Mouse (Mus musculus) CH12.LX (cell line): Measurements from ENCODE around the gene Dtl. TPM values are rescaled to one million over a fixed set of nuclear protein-coding genes. Genes with fewer than 3 reads are reported as not detected.

Experiments
- DNase-seq: peaks from one replicate; pipeline ENCODE4 v3.0.0-alpha.2; 2013; ENCODE audit errors: extremely low read depth
- H3K27ac ChIP-seq: 2 replicates; pipeline ENCODE4 v1.5.1; 2012; ENCODE audit warnings: low read depth, mild to moderate bottlenecking, control low read depth, moderate library complexity; ENCODE audit not compliant: insufficient read depth
- H3K27me3 ChIP-seq: replicated peaks from 2 replicates; pipeline ENCODE3; 2012; ENCODE audit warnings: inconsistent platforms
- H3K36me3 ChIP-seq, 2 experiments: replicated peaks in 1 of 2; 2 replicates each; pipeline versions ENCODE3 to v1.6.1; 2012; ENCODE audit warnings: inconsistent platforms in 1 of 2, low read length in 1 of 2, mild to moderate bottlenecking in 1 of 2, mixed read lengths in 1 of 2, moderate library complexity in 1 of 2; ENCODE audit not compliant: control insufficient read depth in 1 of 2, insufficient read depth in 1 of 2
- H3K4me1 ChIP-seq, 2 experiments: 2 replicates each; pipeline ENCODE4 v1.6.1; 2012; ENCODE audit warnings: inconsistent platforms in 1 of 2, moderate library complexity in 1 of 2; ENCODE audit not compliant: insufficient read depth in 2 of 2, control insufficient read depth in 1 of 2
- H3K4me2 ChIP-seq: 2 replicates; pipeline ENCODE4 v1.6.1; 2012; ENCODE audit warnings: low read depth, mild to moderate bottlenecking, control low read depth; ENCODE audit not compliant: poor library complexity, insufficient read depth, severe bottlenecking
- H3K4me3 ChIP-seq, 3 experiments: fragments of 150-350 bp in 1 of 3; sonication (generic) in 1 of 3; replicated peaks in 1 of 3; 2 replicates each; pipeline versions ENCODE3 to v1.5.1; 2011 to 2012; ENCODE audit warnings: low read depth in 2 of 3, low read length in 2 of 3, mild to moderate bottlenecking in 2 of 3, moderate library complexity in 2 of 3, control low read depth in 1 of 3, improper control_type of control experiment in 1 of 3, inconsistent platforms in 1 of 3, mixed read lengths in 1 of 3; ENCODE audit not compliant: poor library complexity in 1 of 3
- H3K79me2 ChIP-seq: replicated peaks from 2 replicates; pipeline ENCODE4 v1.6.1; 2012; ENCODE audit warnings: mild to moderate bottlenecking, moderate library complexity; ENCODE audit not compliant: control insufficient read depth, poor library complexity, insufficient read depth, severe bottlenecking; ENCODE audit errors: extremely low read depth
- H3K9ac ChIP-seq: 2 replicates; pipeline ENCODE4 v1.6.1; 2012; ENCODE audit warnings: low read depth, mild to moderate bottlenecking, control low read depth, moderate library complexity; ENCODE audit not compliant: insufficient read depth
- H3K9me3 ChIP-seq: replicated peaks from 2 replicates; pipeline ENCODE3; 2012; ENCODE audit warnings: low read length, inconsistent platforms, mixed read lengths
- BHLHE40 ChIP-seq: IDR thresholded peaks from 2 replicates; pipeline ENCODE4 v1.6.1; 2011; ENCODE audit warnings: mild to moderate bottlenecking, low read depth, low read length, improper control_type of control experiment
- CHD1 ChIP-seq: IDR thresholded peaks from 2 replicates; pipeline ENCODE4 v1.6.1; 2012; ENCODE audit warnings: low read depth, low read length, improper control_type of control experiment, inconsistent platforms
- CTCF ChIP-seq, 2 experiments: IDR thresholded peaks in 1 of 2; conservative IDR thresholded peaks in 1 of 2; 2 replicates each; pipeline ENCODE4 v1.5.1; 2011 to 2012; ENCODE audit warnings: low read depth in 2 of 2, low read length in 2 of 2, improper control_type of control experiment in 1 of 2, inconsistent platforms in 1 of 2, mild to moderate bottlenecking in 1 of 2, moderate library complexity in 1 of 2
- E2F4 ChIP-seq: IDR thresholded peaks from 2 replicates; pipeline ENCODE4 v1.6.1; 2011; ENCODE audit warnings: low read depth, low read length, improper control_type of control experiment; ENCODE audit not compliant: insufficient replicate concordance
- ELF1 ChIP-seq: IDR thresholded peaks from 2 replicates; pipeline ENCODE4 v1.6.1; 2014; ENCODE audit warnings: low read depth, mild to moderate bottlenecking, inconsistent platforms, low read length, improper control_type of control experiment
- GABPA ChIP-seq: IDR thresholded peaks from 2 replicates; pipeline ENCODE4 v1.6.1; 2012; ENCODE audit warnings: low read depth, low read length, improper control_type of control experiment, inconsistent platforms; ENCODE audit not compliant: insufficient replicate concordance
- HCFC1 ChIP-seq: IDR thresholded peaks from 2 replicates; pipeline ENCODE4 v1.6.1; 2012; ENCODE audit warnings: low read depth, mild to moderate bottlenecking, inconsistent platforms, low read length, improper control_type of control experiment
- JUND ChIP-seq: conservative IDR thresholded peaks from 2 replicates; pipeline ENCODE4 v1.6.1; 2011; ENCODE audit warnings: low read depth, low read length, improper control_type of control experiment
- KAT2A ChIP-seq: IDR thresholded peaks from 2 replicates; pipeline ENCODE4 v1.6.1; 2012; ENCODE audit warnings: low read length, improper control_type of control experiment, inconsistent platforms; ENCODE audit not compliant: insufficient replicate concordance
- MAFK ChIP-seq: IDR thresholded peaks from 2 replicates; pipeline ENCODE4 v1.6.1; 2011; ENCODE audit warnings: low read length, improper control_type of control experiment; ENCODE audit not compliant: insufficient replicate concordance
- MAZ ChIP-seq: IDR thresholded peaks from 2 replicates; pipeline ENCODE4 v1.6.1; 2012; ENCODE audit warnings: low read depth, mild to moderate bottlenecking, inconsistent platforms, low read length, improper control_type of control experiment, moderate library complexity
- MXI1 ChIP-seq: IDR thresholded peaks from 2 replicates; pipeline ENCODE4 v1.6.1; 2011; ENCODE audit warnings: mild to moderate bottlenecking, low read depth, low read length, improper control_type of control experiment
- POLR2A ChIP-seq: IDR thresholded peaks from 2 replicates; pipeline ENCODE4 v1.6.1; 2011; ENCODE audit warnings: low read depth, mild to moderate bottlenecking, improper control_type of control experiment, low read length
- POLR2AphosphoS2 ChIP-seq: IDR thresholded peaks from 2 replicates; pipeline ENCODE4 v1.6.1; 2011; ENCODE audit warnings: low read depth, low read length, improper control_type of control experiment
- RAD21 ChIP-seq: IDR thresholded peaks from 2 replicates; pipeline ENCODE4 v1.6.1; 2011; ENCODE audit warnings: low read depth, mild to moderate bottlenecking, low read length, improper control_type of control experiment, moderate library complexity
- SIN3A ChIP-seq: IDR thresholded peaks from 2 replicates; pipeline ENCODE4 v1.6.1; 2012; ENCODE audit warnings: low read length, improper control_type of control experiment, inconsistent platforms
- SMC3 ChIP-seq: IDR thresholded peaks from 2 replicates; pipeline ENCODE4 v1.6.1; 2011; ENCODE audit warnings: low read depth, low read length, improper control_type of control experiment
- TCF12 ChIP-seq: IDR thresholded peaks from 2 replicates; pipeline ENCODE4 v1.6.1; 2014; ENCODE audit warnings: low read depth, mild to moderate bottlenecking, inconsistent platforms, low read length, improper control_type of control experiment
- UBTF ChIP-seq: IDR thresholded peaks from 2 replicates; pipeline ENCODE4 v1.6.1; 2012; ENCODE audit warnings: low read depth, mild to moderate bottlenecking, inconsistent platforms, low read length, improper control_type of control experiment, moderate library complexity
- USF1 ChIP-seq: IDR thresholded peaks from 2 replicates; pipeline ENCODE4 v1.6.1; 2014; ENCODE audit warnings: low read depth, mild to moderate bottlenecking, inconsistent platforms, low read length, improper control_type of control experiment
- ZKSCAN1 ChIP-seq: IDR thresholded peaks from 2 replicates; pipeline ENCODE4 v1.6.1; 2012; ENCODE audit warnings: low read depth, inconsistent platforms, low read length, improper control_type of control experiment, borderline replicate concordance
- ZMIZ1 ChIP-seq: IDR thresholded peaks from 2 replicates; pipeline ENCODE4 v1.6.1; 2012; ENCODE audit warnings: low read depth, mild to moderate bottlenecking, inconsistent platforms, low read length, improper control_type of control experiment
- ZNF384 ChIP-seq: IDR thresholded peaks from 2 replicates; pipeline ENCODE4 v1.6.1; 2012; ENCODE audit warnings: low read depth, low read length, improper control_type of control experiment, inconsistent platforms
- dilution Hi-C: fragments of 300-500 bp; cut with MboI; formaldehyde crosslinking; loops from 2 replicates; pipeline ENCODE4 v1.14.3; 2020; ENCODE audit warnings: low sequenced_read_pairs; ENCODE audit not compliant: extremely low pct_unique_long_range_greater_than_20kb, extremely low pct_ligation_motif_present
- in situ Hi-C: fragments of 300-500 bp; cut with MboI; formaldehyde crosslinking; loops from 3 replicates; pipeline ENCODE4 v1.14.3; 2019; ENCODE audit warnings: low sequenced_read_pairs, low pct_ligation_motif_present, low pct_unique_long_range_greater_than_20kb, mixed read lengths
- polyA plus RNA-seq: library from polyadenylated mRNA; unstranded; fragments of >175 nt; gene quantifications from 2 replicates; pipeline ENCODE4 v1.2.1, GENCODE M21; 2012; ENCODE audit warnings: low read depth; ENCODE audit not compliant: insufficient read length
- total RNA-seq, 2 experiments: library from RNA; depleted of rRNA; stranded (reverse); fragments of 300-350 nt in 1 of 2; fragments of >200 nt in 1 of 2; gene quantifications; 2 replicates each; pipeline ENCODE4 v1.2.3; 2012 to 2014

Gene Dtl
- total and polyA plus RNA-seq, 3 experiments: 31.8 to 65.2 (median 37.9) TPM

DNA sequence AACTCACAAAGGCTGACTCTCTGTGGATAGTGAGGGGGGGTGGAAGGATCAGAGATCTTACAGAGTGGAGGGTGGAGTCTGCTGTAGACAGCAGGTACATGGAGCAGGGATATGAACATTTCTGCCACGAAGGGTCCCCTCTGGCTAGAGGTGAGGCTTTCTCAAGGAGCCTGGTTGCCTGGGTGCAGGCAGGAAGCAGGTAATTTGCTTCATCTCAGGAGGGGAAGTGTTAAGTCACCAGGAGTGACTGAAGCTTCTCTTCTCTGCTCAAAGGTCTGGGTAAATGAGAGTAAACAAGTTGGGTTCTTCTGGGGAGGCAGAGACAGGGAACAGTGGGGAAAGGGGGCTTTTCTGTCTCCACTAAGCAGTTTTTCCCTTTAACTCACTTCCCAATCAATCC lies 44.3 kb downstream of the Dtl start (continued):
- no peak for TF ChIP-seq BHLHE40
- TF ChIP-seq, all 38 proteins: peak for 0

DNA sequence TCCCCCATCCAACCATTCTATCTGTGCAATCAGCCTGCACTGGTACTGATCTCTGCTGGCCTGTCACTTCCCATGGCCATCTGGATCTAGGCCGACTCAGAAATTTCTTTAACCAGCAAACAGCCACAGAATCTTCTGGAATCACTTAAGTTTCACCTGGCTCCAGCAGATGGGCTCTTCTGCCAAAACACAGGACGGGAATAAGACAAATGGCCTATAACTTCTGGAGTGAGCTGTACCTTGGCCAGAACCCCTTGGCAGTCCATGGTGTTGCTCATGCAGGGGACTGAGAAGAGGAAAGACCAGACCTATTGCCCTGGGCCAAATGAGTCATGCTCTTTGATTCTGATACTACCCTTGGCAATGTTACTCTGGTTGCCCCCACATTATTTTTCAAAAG lies 45.9 kb downstream of the Dtl start:
- no peak overlapping the region for H3K9ac ChIP-seq
- in situ Hi-C loops: loop anchor here (5.0 kb wide), 1 partner anchor 62 kb away; no protein-coding TSS in a partner anchor
- no peak overlapping the region for H3K27ac ChIP-seq
- H3K9me3 ChIP-seq: no peaks in the 10 kb centered on the region
- TF ChIP-seq USF1: no peak
- no peak for TF ChIP-seq KAT2A
- no peak for TF ChIP-seq RAD21
- no peak for TF ChIP-seq ZMIZ1
- no peak for TF ChIP-seq UBTF
- TF ChIP-seq ZNF384: no peak
- TF ChIP-seq MAZ: no peak
- no peak for TF ChIP-seq POLR2A
- TF ChIP-seq MXI1: no peak
- TF ChIP-seq E2F4: no peak
- TF ChIP-seq GABPA: no peak
- TF ChIP-seq TCF12: no peak
- no peak for TF ChIP-seq SIN3A
- TF ChIP-seq ZKSCAN1: no peak
- TF ChIP-seq HCFC1: no peak
- TF ChIP-seq POLR2AphosphoS2: no peak
- TF ChIP-seq, all 38 proteins: peak for 0
- no peaks in the 10 kb centered on the region for H3K4me1 ChIP-seq
- dilution Hi-C loops: no loop called here
- no peak overlapping the region for H3K4me3 ChIP-seq
- no peak for DNase-seq
- H3K27me3 ChIP-seq: no peaks in the 10 kb centered on the region
- H3K4me2 ChIP-seq: no peak overlapping the region
- no peaks in the 10 kb centered on the region for H3K79me2 ChIP-seq
- H3K36me3 ChIP-seq: peaks cover 4 to 22% of the 10 kb centered on the region in 2 experiments

DNA sequence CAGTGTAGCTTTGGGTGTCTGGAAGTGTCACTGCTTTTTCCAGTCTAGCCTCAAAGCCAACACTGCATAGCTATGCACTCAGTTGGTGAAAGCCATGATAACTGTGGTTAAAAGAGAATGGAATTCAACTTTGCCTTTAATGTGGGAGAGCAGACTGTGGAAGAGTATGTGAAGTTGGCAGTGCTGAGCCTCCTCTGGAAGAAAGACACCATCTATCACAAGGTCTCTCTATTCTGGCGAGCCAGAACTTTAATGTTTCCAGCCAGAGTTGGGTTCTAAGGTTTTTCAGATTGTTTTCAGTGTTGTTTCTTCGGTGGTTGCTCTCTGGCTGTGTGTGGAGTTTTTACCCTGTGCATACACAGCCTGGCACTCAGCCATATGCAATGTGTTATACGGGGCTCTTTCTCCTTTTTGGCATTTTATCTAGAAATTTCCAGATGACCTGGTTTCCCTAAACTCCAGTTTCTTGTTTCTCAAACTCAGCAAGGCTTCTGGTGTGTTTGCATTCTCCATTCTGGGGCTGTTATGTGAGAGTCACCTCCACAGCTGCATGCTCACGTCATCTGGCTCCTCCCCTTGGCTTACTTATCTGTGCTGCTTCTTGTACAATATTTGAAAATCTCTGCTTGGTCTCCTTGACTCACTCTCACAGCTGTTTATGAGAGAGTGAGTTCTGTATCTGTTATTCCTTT lies 47.3 kb downstream of the Dtl start:
- H3K36me3 ChIP-seq: peaks cover 0 to 11% of the 10 kb centered on the region in 2 experiments
- H3K9me3 ChIP-seq: no peaks in the 10 kb centered on the region
- dilution Hi-C loops (no loop called here), in situ Hi-C loops (loop anchor here (5.0 kb wide), 1 partner anchor 61 kb away; no protein-coding TSS in a partner anchor)
- no peak for DNase-seq
- TF ChIP-seq RAD21: no peak
- no peak for TF ChIP-seq MAZ
- no peak for TF ChIP-seq JUND
- TF ChIP-seq E2F4: no peak
- no peak for TF ChIP-seq SMC3
- TF ChIP-seq MAFK: no peak
- TF ChIP-seq ELF1: no peak
- no peak for TF ChIP-seq CHD1
- TF ChIP-seq TCF12: no peak
- TF ChIP-seq CTCF (conservative IDR thresholded peaks at IDR 0.05 in 1 of 2, IDR thresholded peaks at IDR 0.05 in 1 of 2; ENCODE audit: low read depth in 2 of 2, low read length in 2 of 2): no peak
- no peaks in the 10 kb centered on the region for H3K27me3 ChIP-seq
- no peaks in the 10 kb centered on the region for H3K79me2 ChIP-seq
- no peaks in the 10 kb centered on the region for H3K4me1 ChIP-seq
- H3K9ac ChIP-seq: no peak overlapping the region
- no peak overlapping the region for H3K4me3 ChIP-seq
- no peak overlapping the region for H3K27ac ChIP-seq
- no peak overlapping the region for H3K4me2 ChIP-seq
